Mouse (Mus musculus) liver, postnatal 0 days (tissue): ENCODE measurements around the gene Vps45. TPM values are rescaled to one million over a fixed set of nuclear protein-coding genes. Genes with fewer than 3 reads are reported as not detected.

Source experiments
- ATAC-seq: fragments of 200-750 bp; cut with Nextera tagmentation; 2 replicates; pipeline ENCODE4 v1.8.0; 2017; ENCODE audit warnings: mild to moderate bottlenecking, moderate library complexity
- DNase-seq: peaks from one replicate; pipeline ENCODE4 v3.0.0-alpha.2; 2016
- H3K27ac ChIP-seq: fragments of 300-500 bp; sonication (generic); 2 replicates; pipeline ENCODE4 v1.5.1; 2014; ENCODE audit warnings: antibody characterized with exemption, moderate library complexity, mild to moderate bottlenecking, low read depth
- H3K27me3 ChIP-seq: fragments of 300-500 bp; sonication (generic); 2 replicates; pipeline ENCODE4 v1.6.1; 2014; ENCODE audit warnings: low read length, control low read depth, mixed read lengths; ENCODE audit not compliant: insufficient read depth
- H3K36me3 ChIP-seq: fragments of 300-500 bp; sonication (generic); replicated peaks from 2 replicates; pipeline ENCODE4 v1.6.1; 2014; ENCODE audit warnings: mild to moderate bottlenecking, control low read depth, low read length, moderate library complexity, mixed read lengths; ENCODE audit not compliant: insufficient read depth
- H3K4me1 ChIP-seq: fragments of 300-500 bp; sonication (generic); 2 replicates; pipeline ENCODE4 v1.6.1; 2014; ENCODE audit warnings: antibody characterized with exemption, mild to moderate bottlenecking, control low read depth; ENCODE audit not compliant: insufficient read depth
- H3K4me2 ChIP-seq: fragments of 300-500 bp; sonication (generic); 2 replicates; pipeline ENCODE4 v1.6.1; 2014; ENCODE audit warnings: low read depth, mild to moderate bottlenecking, low read length, moderate library complexity, mixed read lengths
- H3K4me3 ChIP-seq: fragments of 300-500 bp; sonication (generic); 2 replicates; pipeline ENCODE4 v1.5.1; 2014; ENCODE audit warnings: low read depth, low read length
- H3K9ac ChIP-seq: fragments of 300-500 bp; sonication (generic); replicated peaks from 2 replicates; pipeline ENCODE4 v1.6.1; 2014; ENCODE audit warnings: mild to moderate bottlenecking, moderate library complexity
- H3K9me3 ChIP-seq: fragments of 300-500 bp; sonication (generic); 2 replicates; pipeline ENCODE4 v1.6.1; 2016; ENCODE audit warnings: mild to moderate bottlenecking, control low read depth, low read length, mixed read lengths
- CTCF ChIP-seq: sonication (generic); IDR thresholded peaks from 2 replicates; pipeline ENCODE4 v1.5.1; 2016; ENCODE audit warnings: antibody characterized with exemption, low read depth
- EP300 ChIP-seq: IDR thresholded peaks from 2 replicates; pipeline ENCODE4 v1.6.1; 2016; ENCODE audit warnings: antibody characterized with exemption, low read depth, mild to moderate bottlenecking
- WGBS: fragments of 180-500 bp; shearing (Covaris S2); extraction: QIAGEN DNeasy Blood & Tissue Kit; methylation state at CpG from one replicate; pipeline ENCODE4 v1.1.7; 2014; ENCODE audit not compliant: insufficient replicate concordance; 5-methylcytosine and 5-hydroxymethylcytosine counted together
- polyA plus RNA-seq: library from polyadenylated mRNA; unstranded; fragments of >200 nt; fragmentation: Nextera tagmentation; extraction: Ambion mirVana; gene quantifications from 2 replicates; pipeline ENCODE4 v1.2.1, GENCODE M21; 2015

Vps45 gene
- polyA plus RNA-seq, 1 experiment from 2014 or later = 12.5 TPM

DNA sequence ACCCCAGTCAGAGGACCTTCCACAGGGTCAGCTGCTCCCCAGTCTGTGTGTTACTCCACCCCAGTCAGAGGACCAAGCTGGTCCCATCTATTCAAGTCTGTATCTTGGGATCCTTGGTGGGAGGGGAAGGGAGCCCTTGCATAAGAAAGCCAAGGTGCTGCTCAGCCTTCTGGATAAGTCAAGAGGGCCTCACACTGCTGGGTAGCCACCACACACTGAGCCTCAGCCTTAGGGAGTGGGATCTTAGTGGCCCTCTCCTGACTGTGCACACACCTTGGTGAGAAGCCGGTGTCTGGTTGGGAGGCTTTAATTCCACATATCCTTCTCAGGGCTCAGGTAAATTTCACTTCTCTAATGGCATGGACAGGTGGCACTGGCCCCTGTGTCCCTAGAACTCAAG, 70.1 kb downstream of the Vps45 start:
- Histone ChIP-seq H3K4me3 (no peak overlapping the region), H3K4me1 (peaks cover 24% of the 10 kb centered on the region), H3K4me2 (no peak overlapping the region), H3K36me3 (peaks cover 28% of the 10 kb centered on the region), H3K27me3 (no peaks in the 10 kb centered on the region), H3K9me3 (no peaks in the 10 kb centered on the region), H3K27ac (peak overlapping the region; percentile 48; the same call in 1 of the 2 replicates), H3K9ac (no peak overlapping the region)
- 96% methylated on average over 1 of the region's 1 CpGs for WGBS
- DNase-seq (no peak), ATAC-seq (no peak)
- TF ChIP-seq CTCF (no peak), EP300 (no peak)

DNA sequence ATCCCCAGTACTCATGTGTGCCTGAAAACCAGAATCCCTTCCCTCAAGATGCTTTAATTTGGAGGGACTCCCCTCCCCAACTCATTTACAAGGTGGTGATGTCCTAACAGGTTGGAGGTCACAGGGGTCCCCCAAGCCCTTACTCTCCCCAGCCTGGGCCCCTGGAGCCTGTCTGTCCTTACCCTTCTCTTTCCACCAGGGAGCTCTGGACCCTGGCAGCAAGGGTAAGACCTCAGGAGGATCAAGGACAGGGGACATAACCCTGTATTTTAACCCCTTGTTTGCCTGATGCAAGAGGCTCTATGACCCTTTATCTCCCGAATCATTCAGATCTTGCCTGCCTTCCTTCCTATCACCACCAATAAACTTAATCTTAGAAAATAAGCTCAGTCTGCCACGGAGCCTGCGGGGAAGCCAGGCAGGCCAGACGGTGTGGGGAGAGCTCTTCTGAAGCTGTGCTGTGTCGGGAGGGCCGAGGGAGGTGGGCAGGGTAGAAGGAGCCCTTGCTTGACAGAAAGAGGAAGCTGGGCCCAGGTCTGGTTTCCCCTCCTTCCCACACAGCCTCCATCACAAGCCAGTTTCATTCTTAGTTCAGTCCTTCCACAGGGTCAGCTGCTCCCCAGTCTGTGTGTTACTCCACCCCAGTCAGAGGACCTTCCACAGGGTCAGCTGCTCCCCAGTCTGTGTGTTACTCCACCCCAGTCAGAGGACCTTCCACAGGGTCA, 70.7 kb downstream of the Vps45 start:
- peak; percentile 43 for DNase-seq
- peak overlapping the region; percentile 44; the same call in 1 of the 2 replicates for H3K27ac ChIP-seq

DNA sequence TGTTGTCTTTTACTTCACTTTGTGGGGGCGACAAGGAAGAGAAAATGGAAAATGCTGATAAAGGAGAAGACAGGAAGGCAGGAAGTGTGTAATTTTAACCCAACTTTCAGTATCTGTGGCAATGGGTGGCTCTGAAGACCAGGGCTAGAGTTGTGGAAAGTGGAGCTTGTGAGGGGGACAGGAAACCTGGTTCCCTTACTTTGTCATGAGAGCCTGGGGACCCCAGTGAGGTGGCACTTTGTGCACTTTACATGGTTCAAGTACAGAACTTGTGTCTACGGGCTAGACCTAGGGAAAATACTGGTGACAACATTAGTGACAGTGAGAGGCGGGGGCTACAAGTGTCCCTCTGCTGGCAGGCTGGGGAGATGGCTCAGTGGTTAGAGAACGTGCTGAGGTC, 71.3 kb downstream of the Vps45 start:
- DNase-seq = no peak
- TF ChIP-seq EP300 (no peak), CTCF (no peak)
- H3K4me3 ChIP-seq = no peak overlapping the region
- no peak overlapping the region for H3K9ac ChIP-seq
- no peak for ATAC-seq
- peaks cover 24% of the 10 kb centered on the region for H3K4me1 ChIP-seq
- no peak overlapping the region for H3K27ac ChIP-seq
- no peaks in the 10 kb centered on the region for H3K27me3 ChIP-seq
- peaks cover 28% of the 10 kb centered on the region for H3K36me3 ChIP-seq
- WGBS = 50% methylated on average over 4 of the region's 4 CpGs
- H3K4me2 ChIP-seq = no peak overlapping the region
- no peaks in the 10 kb centered on the region for H3K9me3 ChIP-seq

More for the DNA sequence above, 70.7 kb downstream of the Vps45 start:
- Histone ChIP-seq H3K4me2 (no peak overlapping the region), H3K4me3 (no peak overlapping the region), H3K27me3 (no peaks in the 10 kb centered on the region), H3K36me3 (peaks cover 28% of the 10 kb centered on the region), H3K9me3 (no peaks in the 10 kb centered on the region), H3K9ac (no peak overlapping the region), H3K4me1 (peaks cover 24% of the 10 kb centered on the region)
- ATAC-seq = peak; percentile 26
- TF ChIP-seq CTCF (no peak), EP300 (no peak)
- 25% methylated on average over 6 of the region's 6 CpGs for WGBS

DNA sequence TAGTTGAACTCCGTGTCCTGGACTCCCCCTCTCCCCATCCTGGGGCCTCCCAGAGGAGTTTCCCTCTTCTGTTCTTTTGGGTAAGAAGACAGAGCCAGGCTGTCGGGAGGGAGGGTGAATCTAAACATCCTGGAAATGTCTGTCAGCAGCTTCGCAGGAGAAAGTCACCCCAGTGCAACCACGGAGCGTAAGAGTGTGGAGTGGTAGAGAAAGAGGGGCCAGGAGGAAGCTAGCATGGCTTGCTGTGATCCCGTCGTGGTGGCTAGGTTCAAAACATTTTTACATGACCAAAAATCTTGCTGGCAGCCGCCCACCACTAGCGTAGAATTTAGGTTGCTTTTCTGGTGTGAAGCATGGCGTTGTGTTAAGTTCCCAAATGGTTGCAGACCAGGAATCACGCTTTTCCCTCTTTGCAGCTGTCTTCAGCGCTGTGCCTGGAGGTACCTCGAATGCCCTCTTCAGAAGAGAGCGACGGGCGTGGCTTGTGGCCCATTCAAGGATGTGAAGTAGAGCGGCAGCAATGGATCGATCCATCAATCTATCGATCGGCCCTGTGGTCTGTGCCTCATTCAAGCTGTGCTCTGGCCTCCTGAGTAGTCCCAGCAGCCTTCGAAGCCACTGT, 72.2 kb downstream of the Vps45 start:
- H3K27me3 ChIP-seq = no peaks in the 10 kb centered on the region
- ATAC-seq (peak; percentile 35), DNase-seq (peak; percentile 52)
- H3K27ac ChIP-seq = peak overlapping the region; percentile 70
- WGBS = 12% methylated on average over 21 of the region's 21 CpGs
- H3K4me2 ChIP-seq = peak overlapping the region; percentile 54
- no peak for TF ChIP-seq EP300
- no peak for TF ChIP-seq CTCF
- H3K9ac ChIP-seq = no peak overlapping the region
- H3K4me3 ChIP-seq = no peak overlapping the region
- peaks cover 24% of the 10 kb centered on the region for H3K36me3 ChIP-seq
- peaks cover 24% of the 10 kb centered on the region for H3K4me1 ChIP-seq
- H3K9me3 ChIP-seq = no peaks in the 10 kb centered on the region

DNA sequence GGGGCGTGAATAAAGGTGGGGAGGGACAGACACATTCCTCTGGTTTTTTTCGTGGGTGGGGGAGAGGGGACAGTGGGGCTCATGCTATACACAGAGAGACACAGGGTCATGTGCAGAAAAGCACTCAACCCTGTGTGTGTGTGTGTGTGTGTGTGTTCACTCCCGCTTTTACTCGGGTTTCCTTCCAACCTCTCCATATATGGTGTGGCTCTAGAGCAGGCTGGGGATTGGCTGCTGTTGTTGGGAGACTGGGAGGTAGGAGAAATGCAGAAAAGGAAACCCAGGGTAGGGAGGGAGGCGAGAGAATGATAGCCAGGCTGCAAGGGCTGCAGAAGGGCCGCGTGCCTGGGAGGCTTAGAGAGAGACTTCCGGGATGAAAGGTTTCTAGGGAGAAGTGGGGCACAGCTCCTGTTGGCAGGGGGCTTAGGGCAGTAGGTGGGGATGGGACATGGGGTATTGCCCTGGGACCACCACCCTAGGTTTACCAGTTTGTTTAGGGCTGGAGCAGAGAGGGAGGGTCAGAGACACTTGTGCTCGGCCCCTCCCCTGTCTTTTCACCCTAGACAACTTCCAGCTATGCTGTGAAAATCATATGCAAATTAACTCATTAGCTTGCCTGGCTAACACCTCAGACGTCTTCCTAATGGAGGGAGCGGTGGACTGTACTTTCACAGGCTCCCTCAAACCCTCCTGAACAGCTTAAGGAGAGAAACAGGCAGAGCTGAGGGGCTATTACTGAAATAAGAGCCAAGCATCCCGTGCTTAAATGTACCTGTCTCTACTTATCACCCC, 72.9 kb downstream of the Vps45 start:
- H3K9me3 ChIP-seq = no peaks in the 10 kb centered on the region
- no peak overlapping the region for H3K9ac ChIP-seq
- peak overlapping the region; percentile 70 for H3K27ac ChIP-seq
- peak; percentile 28 for DNase-seq
- H3K4me3 ChIP-seq = no peak overlapping the region
- H3K4me2 ChIP-seq = peak overlapping the region; percentile 54
- 12% methylated on average over 12 of the region's 12 CpGs for WGBS
- H3K36me3 ChIP-seq = peaks cover 18% of the 10 kb centered on the region
- no peak for TF ChIP-seq CTCF
- TF ChIP-seq EP300 = no peak
- no peaks in the 10 kb centered on the region for H3K27me3 ChIP-seq
- peak; percentile 49 for ATAC-seq
- peaks cover 24% of the 10 kb centered on the region for H3K4me1 ChIP-seq

DNA sequence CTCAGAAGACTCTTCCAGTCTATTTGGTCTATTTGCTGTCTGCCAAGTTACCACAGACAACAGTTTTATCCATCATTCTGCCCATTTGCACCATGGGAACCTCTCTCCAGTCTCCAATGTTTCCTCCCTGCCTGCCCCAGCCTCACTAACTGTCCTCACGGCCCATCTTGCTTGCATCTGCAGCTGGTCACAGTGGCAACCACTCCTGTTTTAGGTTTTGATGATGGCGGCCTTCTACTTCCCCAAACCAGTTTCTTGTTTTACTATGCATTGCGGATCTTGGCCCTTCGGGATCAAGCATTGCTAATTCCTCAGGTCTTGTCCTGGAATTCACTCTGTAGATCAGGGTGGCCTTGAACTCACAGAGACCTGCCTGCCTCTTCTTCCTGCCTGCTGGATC, 76.1 kb downstream of the Vps45 start:
- Histone ChIP-seq H3K9me3 (no peaks in the 10 kb centered on the region), H3K27me3 (no peaks in the 10 kb centered on the region), H3K4me3 (no peak overlapping the region), H3K36me3 (no peaks in the 10 kb centered on the region), H3K4me2 (no peak overlapping the region), H3K9ac (no peak overlapping the region), H3K4me1 (peaks cover 19% of the 10 kb centered on the region), H3K27ac (no peak overlapping the region)
- DNase-seq (no peak), ATAC-seq (no peak)
- TF ChIP-seq CTCF = no peak
- TF ChIP-seq EP300 = no peak
- WGBS = 68% methylated on average over 4 of the region's 4 CpGs
